Mouse (Mus musculus): Measurements from ENCODE around the gene Brwd1. TPM values are rescaled to one million over a fixed set of nuclear protein-coding genes. Genes with fewer than 3 reads are reported as not detected.
"Not testable (repeated sequence)": the region's sequence is repeated elsewhere in the genome, so short reads cannot be mapped to it uniquely, and the experiment has no call there.

The Brwd1 gene
- polyA plus RNA-seq, 1 experiment from 2014 or later = 97.7 TPM

DNA sequence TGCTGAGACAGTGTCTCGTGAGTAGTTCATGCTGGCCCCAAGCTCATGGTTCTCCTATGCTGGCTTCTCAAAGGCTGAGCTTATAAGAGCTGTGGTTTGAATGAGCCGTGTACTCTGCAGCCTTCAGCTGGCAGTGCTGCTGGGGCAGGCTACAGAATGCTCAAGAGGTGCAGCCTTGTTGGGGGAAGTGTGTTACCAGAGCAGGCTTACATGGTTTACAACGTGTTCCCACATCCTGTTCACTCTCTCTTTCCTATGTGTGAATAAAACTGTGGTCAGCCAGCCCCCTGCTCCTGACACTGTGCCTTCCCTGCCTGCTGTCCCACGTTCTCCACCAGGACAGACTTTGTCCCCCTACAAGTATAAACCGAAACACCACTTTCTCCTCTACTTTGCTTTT lies 97.4 kb downstream of the Brwd1 start:
- Histone ChIP-seq H3K4me1 (ENCODE audit: control insufficient read depth, insufficient read depth, low read length) (peaks cover 2% of the 10 kb centered on the region), H3K4me2 (no peak overlapping the region), H3K4me3 (ENCODE audit: low read depth, low read length) (no peak overlapping the region), H3K9me3 (replicated peaks; ENCODE audit: control insufficient read depth, low read length) (no peaks in the 10 kb centered on the region), H3K9ac (ENCODE audit: low read depth, low read length) (no peak overlapping the region), H3K36me3 (ENCODE audit: control insufficient read depth, insufficient read depth, low read length) (peaks cover 14% of the 10 kb centered on the region), H3K27me3 (ENCODE audit: control insufficient read depth, insufficient read depth, low read length) (no peaks in the 10 kb centered on the region), H3K27ac (ENCODE audit: low read depth, low read length) (no peak overlapping the region)
- ATAC-seq (replicated peaks; ENCODE audit: insufficient number of reproducible peaks, low FRiP score, low TSS enrichment) = no peak
- WGBS (ENCODE audit: insufficient replicate concordance) = 79% methylated on average over 5 of the region's 5 CpGs

DNA sequence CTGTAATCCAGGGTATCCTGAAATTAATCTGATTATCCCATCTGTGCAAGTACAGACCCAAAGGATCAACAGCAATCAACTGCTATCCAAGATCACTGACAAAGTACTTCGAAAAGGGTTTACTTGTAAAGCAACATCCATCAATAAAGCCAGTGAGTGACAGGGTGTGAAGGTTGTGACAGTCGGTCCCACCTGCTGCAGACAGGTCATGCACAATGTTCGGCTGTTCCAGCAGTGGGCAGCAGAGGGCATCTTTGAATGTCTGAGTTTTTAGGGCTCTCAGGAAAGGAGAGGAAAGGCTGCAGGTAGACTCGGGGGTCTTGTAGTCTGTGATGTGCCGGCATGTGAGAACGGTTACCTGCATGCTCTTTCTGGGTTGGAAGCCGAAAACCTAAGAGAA lies 98.7 kb downstream of the Brwd1 start:
- H3K9ac ChIP-seq (ENCODE audit: low read depth, low read length) = no peak overlapping the region
- 79% methylated on average over 7 of the region's 7 CpGs for WGBS (ENCODE audit: insufficient replicate concordance)
- H3K27ac ChIP-seq (ENCODE audit: low read depth, low read length) = no peak overlapping the region
- H3K4me1 ChIP-seq (ENCODE audit: control insufficient read depth, insufficient read depth, low read length) = no peaks in the 10 kb centered on the region
- no peak overlapping the region for H3K4me2 ChIP-seq
- H3K36me3 ChIP-seq (ENCODE audit: control insufficient read depth, insufficient read depth, low read length) = peaks cover 14% of the 10 kb centered on the region
- no peaks in the 10 kb centered on the region for H3K27me3 ChIP-seq (ENCODE audit: control insufficient read depth, insufficient read depth, low read length)
- ATAC-seq (replicated peaks; ENCODE audit: insufficient number of reproducible peaks, low FRiP score, low TSS enrichment) = no peak
- no peak overlapping the region for H3K4me3 ChIP-seq (ENCODE audit: low read depth, low read length)
- H3K9me3 ChIP-seq (replicated peaks; ENCODE audit: control insufficient read depth, low read length) = no peaks in the 10 kb centered on the region

DNA sequence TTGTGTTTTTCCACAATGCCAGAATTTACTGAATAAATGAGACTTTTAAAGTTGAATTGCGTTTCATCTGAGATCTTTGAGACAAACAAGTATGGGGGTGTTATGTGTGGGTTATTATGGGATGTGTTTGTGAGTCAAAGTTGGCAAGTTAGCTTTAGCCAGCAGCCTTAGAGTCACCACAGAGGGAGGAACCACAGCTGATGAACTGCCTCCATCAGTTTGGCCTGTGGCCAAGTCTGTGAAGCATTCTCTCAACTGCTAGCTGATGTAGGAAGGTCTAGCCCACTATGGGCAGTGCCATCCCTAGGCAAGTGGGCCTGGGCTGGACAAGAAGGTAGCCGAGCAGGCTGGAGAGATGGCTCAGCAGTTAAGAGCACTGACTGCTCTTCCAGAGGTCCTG lies 111.5 kb downstream of the Brwd1 start:
- no peaks in the 10 kb centered on the region for H3K9me3 ChIP-seq (replicated peaks; ENCODE audit: control insufficient read depth, low read length)
- no peak overlapping the region for H3K4me3 ChIP-seq (ENCODE audit: low read depth, low read length)
- 71% methylated on average over 2 of the region's 2 CpGs for WGBS (ENCODE audit: insufficient replicate concordance)
- H3K4me2 ChIP-seq = no peak overlapping the region
- H3K27ac ChIP-seq (ENCODE audit: low read depth, low read length) = no peak overlapping the region
- H3K9ac ChIP-seq (ENCODE audit: low read depth, low read length) = no peak overlapping the region
- ATAC-seq (replicated peaks; ENCODE audit: insufficient number of reproducible peaks, low FRiP score, low TSS enrichment) = no peak
- H3K27me3 ChIP-seq (ENCODE audit: control insufficient read depth, insufficient read depth, low read length) = no peaks in the 10 kb centered on the region
- no peaks in the 10 kb centered on the region for H3K4me1 ChIP-seq (ENCODE audit: control insufficient read depth, insufficient read depth, low read length)
- H3K36me3 ChIP-seq (ENCODE audit: control insufficient read depth, insufficient read depth, low read length) = no peaks in the 10 kb centered on the region

DNA sequence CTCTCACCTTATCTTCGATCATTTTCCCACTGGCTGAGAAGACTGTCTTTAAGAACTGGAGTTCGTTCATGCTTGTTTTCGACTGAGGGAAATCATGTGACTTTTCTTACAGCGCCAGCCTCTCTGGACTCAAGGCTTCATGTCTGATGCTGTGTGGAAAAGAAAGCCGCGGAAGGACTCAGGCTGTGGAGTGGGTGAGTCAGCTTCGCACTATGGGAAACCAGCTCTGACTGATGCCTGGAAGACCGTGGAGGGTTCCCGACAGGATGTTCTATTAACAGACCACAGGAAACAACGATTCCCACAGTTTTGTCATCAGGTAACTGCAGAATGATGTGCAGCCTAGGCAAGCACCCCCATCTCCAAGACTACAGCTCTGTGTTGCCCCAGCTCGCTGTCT lies 114.9 kb downstream of the Brwd1 start:
- H3K9ac ChIP-seq (ENCODE audit: low read depth, low read length) = no peak overlapping the region
- H3K27ac ChIP-seq (ENCODE audit: low read depth, low read length) = no peak overlapping the region
- peaks cover 4% of the 10 kb centered on the region; the same call in 1 of the 2 replicates for H3K4me1 ChIP-seq (ENCODE audit: control insufficient read depth, insufficient read depth, low read length)
- no peak overlapping the region for H3K4me3 ChIP-seq (ENCODE audit: low read depth, low read length)
- no peak overlapping the region for H3K4me2 ChIP-seq
- 71% methylated on average over 11 of the region's 11 CpGs for WGBS (ENCODE audit: insufficient replicate concordance)
- H3K36me3 ChIP-seq (ENCODE audit: control insufficient read depth, insufficient read depth, low read length) = no peaks in the 10 kb centered on the region
- H3K9me3 ChIP-seq (replicated peaks; ENCODE audit: control insufficient read depth, low read length) = no peaks in the 10 kb centered on the region
- no peak for ATAC-seq (replicated peaks; ENCODE audit: insufficient number of reproducible peaks, low FRiP score, low TSS enrichment)
- H3K27me3 ChIP-seq (ENCODE audit: control insufficient read depth, insufficient read depth, low read length) = no peaks in the 10 kb centered on the region

DNA sequence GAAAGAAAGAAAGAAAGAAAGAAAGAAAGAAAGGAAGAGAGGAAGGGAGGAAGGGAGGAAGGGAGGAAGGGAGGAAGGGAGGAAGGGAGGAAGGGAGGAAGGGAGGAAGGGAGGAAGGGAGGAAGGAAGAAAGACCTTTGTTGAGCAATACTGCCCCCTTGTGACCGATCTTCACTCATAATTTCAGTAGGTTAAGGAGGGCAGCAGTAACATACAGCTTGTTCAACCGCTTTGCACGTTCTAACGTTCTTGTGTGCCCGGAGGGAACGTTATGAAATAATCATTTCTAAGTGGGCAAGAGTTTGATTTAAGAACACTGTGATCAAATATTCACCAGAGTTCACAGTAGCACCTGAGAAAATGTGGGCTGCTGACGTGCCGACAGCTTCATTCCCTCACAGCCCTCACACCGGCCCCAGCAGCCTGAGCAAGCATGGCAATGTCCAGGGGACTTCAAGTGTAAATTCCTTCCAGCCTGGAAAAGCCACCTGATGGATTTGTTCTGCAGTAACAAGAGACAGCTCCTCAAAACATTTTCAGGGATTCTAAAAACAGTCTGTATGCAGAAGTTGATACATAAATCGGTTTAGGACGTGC lies 117.8 kb downstream of the Brwd1 start:
- WGBS (ENCODE audit: insufficient replicate concordance) = 43% methylated on average over 11 of the region's 11 CpGs
- H3K4me2 ChIP-seq = peak overlapping the region; percentile 44
- no peak for ATAC-seq (replicated peaks; ENCODE audit: insufficient number of reproducible peaks, low FRiP score, low TSS enrichment)

DNA sequence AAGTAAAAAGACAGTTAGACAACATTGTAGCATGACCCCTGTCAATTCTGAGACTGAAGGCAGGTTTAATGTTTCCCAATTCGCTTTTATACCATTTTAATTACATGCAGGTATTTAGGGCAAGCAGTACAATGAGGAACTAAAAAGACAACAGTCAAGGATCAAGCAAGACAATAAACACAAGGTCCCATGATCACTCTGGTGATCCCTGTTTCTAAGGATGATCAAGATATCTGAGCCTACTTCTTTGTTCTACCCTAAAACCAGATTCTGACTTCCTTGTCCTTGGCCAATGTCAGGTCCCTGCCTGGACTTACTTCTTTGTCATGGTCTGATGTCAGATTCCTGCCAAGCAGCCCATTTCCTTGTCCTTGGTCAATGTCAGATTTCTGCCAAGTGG lies 120.8 kb downstream of the Brwd1 start:
- H3K9ac ChIP-seq (ENCODE audit: low read depth, low read length) = not testable (repeated sequence)
- WGBS (ENCODE audit: insufficient replicate concordance) = 65% methylated on average over 1 of the region's 1 CpGs

More for the DNA sequence above, 117.8 kb downstream of the Brwd1 start:
- no peaks in the 10 kb centered on the region for H3K27me3 ChIP-seq (ENCODE audit: control insufficient read depth, insufficient read depth, low read length)
- no peaks in the 10 kb centered on the region for H3K36me3 ChIP-seq (ENCODE audit: control insufficient read depth, insufficient read depth, low read length)
- H3K27ac ChIP-seq (ENCODE audit: low read depth, low read length) = no peak overlapping the region
- H3K4me1 ChIP-seq (ENCODE audit: control insufficient read depth, insufficient read depth, low read length) = peaks cover 4% of the 10 kb centered on the region; the same call in 1 of the 2 replicates
- no peaks in the 10 kb centered on the region for H3K9me3 ChIP-seq (replicated peaks; ENCODE audit: control insufficient read depth, low read length)
- no peak overlapping the region for H3K4me3 ChIP-seq (ENCODE audit: low read depth, low read length)
- no peak overlapping the region for H3K9ac ChIP-seq (ENCODE audit: low read depth, low read length)

DNA sequence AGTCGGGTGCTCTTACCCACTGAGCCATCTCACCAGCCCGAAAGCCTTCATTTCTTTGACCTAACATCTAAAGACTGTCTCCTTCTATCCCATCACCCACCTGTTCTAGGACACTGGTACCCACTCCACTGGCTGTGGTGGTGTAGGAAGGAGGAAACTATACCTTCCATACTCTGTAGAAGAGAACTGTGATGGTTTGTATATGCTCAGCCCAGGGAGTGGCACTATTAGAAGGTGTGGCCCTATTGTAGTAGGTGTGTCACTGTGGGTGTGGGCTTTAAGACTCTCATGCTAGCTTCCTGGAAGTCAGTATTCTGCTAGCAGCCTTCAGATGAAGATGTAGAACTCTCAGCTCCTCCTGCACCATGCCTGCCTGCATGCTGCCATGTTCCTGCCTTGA lies 121.6 kb downstream of the Brwd1 start:
- H3K27me3 ChIP-seq (ENCODE audit: control insufficient read depth, insufficient read depth, low read length); ATAC-seq (replicated peaks; ENCODE audit: insufficient number of reproducible peaks, low FRiP score, low TSS enrichment); H3K4me3 ChIP-seq (ENCODE audit: low read depth, low read length); H3K9ac ChIP-seq (ENCODE audit: low read depth, low read length); H3K4me1 ChIP-seq (ENCODE audit: control insufficient read depth, insufficient read depth, low read length); H3K27ac ChIP-seq (ENCODE audit: low read depth, low read length); H3K36me3 ChIP-seq (ENCODE audit: control insufficient read depth, insufficient read depth, low read length); H3K4me2 ChIP-seq; H3K9me3 ChIP-seq (replicated peaks; ENCODE audit: control insufficient read depth, low read length): not testable (repeated sequence)
- 88% methylated on average over 2 of the region's 2 CpGs for WGBS (ENCODE audit: insufficient replicate concordance)

More for the DNA sequence above, 120.8 kb downstream of the Brwd1 start:
- H3K4me1 ChIP-seq (ENCODE audit: control insufficient read depth, insufficient read depth, low read length); ATAC-seq (replicated peaks; ENCODE audit: insufficient number of reproducible peaks, low FRiP score, low TSS enrichment); H3K9me3 ChIP-seq (replicated peaks; ENCODE audit: control insufficient read depth, low read length); H3K4me2 ChIP-seq; H3K27ac ChIP-seq (ENCODE audit: low read depth, low read length); H3K4me3 ChIP-seq (ENCODE audit: low read depth, low read length); H3K27me3 ChIP-seq (ENCODE audit: control insufficient read depth, insufficient read depth, low read length); H3K36me3 ChIP-seq (ENCODE audit: control insufficient read depth, insufficient read depth, low read length): not testable (repeated sequence)

DNA sequence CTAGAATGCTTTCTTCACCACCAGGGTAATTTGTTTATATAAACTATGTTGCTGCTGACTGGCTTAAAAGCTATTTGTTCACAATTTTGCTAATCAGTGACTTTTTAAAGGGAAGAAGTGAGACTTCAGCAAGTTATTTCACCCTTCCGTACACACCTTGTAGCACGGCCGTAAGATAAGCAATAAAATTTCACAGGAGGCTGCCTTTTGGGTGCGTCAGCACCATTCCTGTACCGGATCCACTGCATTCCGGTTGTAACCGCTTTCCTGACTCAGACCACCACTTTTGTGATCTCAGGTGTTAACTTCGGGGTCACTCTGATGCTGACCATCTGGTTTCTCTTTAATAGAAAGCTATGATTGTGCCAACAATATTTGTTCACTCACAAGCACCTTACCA lies 124.2 kb downstream of the Brwd1 start:
- no peak overlapping the region for H3K27ac ChIP-seq (ENCODE audit: low read depth, low read length)
- H3K27me3 ChIP-seq (ENCODE audit: control insufficient read depth, insufficient read depth, low read length) = no peaks in the 10 kb centered on the region
- WGBS (ENCODE audit: insufficient replicate concordance) = 73% methylated on average over 8 of the region's 8 CpGs
- H3K4me2 ChIP-seq = no peak overlapping the region
- H3K9me3 ChIP-seq (replicated peaks; ENCODE audit: control insufficient read depth, low read length) = peaks cover 3% of the 10 kb centered on the region; the same call in 1 of the 2 replicates
- H3K36me3 ChIP-seq (ENCODE audit: control insufficient read depth, insufficient read depth, low read length) = no peaks in the 10 kb centered on the region
- no peak overlapping the region for H3K4me3 ChIP-seq (ENCODE audit: low read depth, low read length)
- ATAC-seq (replicated peaks; ENCODE audit: insufficient number of reproducible peaks, low FRiP score, low TSS enrichment) = no peak
- H3K9ac ChIP-seq (ENCODE audit: low read depth, low read length) = no peak overlapping the region
- H3K4me1 ChIP-seq (ENCODE audit: control insufficient read depth, insufficient read depth, low read length) = no peaks in the 10 kb centered on the region

DNA sequence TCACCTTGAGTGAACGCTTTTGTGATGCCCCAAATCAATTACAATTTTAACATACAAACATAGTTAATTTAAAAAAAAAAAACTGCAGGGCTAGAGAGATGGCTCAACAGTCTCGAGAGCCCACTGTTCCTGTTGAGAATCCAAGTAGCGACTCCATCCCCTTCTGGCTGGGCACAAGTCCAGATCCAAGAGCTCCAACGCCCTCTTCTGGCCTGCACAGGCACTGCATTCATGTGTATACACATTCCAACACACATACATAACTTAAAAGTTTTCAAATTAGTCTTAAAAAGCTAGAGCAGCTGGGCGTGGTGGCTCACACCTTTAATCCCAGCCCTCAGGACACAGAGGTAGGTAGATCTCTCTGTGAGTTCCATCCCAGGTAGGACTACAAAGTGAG lies 125.7 kb downstream of the Brwd1 start:
- ATAC-seq (replicated peaks; ENCODE audit: insufficient number of reproducible peaks, low FRiP score, low TSS enrichment) = no peak
- Histone ChIP-seq H3K9me3 (replicated peaks; ENCODE audit: control insufficient read depth, low read length) (peaks cover 3% of the 10 kb centered on the region; the same call in 1 of the 2 replicates), H3K4me1 (ENCODE audit: control insufficient read depth, insufficient read depth, low read length) (no peaks in the 10 kb centered on the region), H3K4me3 (ENCODE audit: low read depth, low read length) (no peak overlapping the region), H3K27me3 (ENCODE audit: control insufficient read depth, insufficient read depth, low read length) (no peaks in the 10 kb centered on the region), H3K36me3 (ENCODE audit: control insufficient read depth, insufficient read depth, low read length) (no peaks in the 10 kb centered on the region), H3K9ac (ENCODE audit: low read depth, low read length) (no peak overlapping the region), H3K4me2 (no peak overlapping the region), H3K27ac (ENCODE audit: low read depth, low read length) (no peak overlapping the region)
- 65% methylated on average over 5 of the region's 5 CpGs for whole genome bisulfite sequencing (ENCODE audit: insufficient replicate concordance)
